Mouse (Mus musculus) frontal cortex, adult (tissue): Measurements from ENCODE around the gene Ncapd3.
A peak's percentile ranks its signal among the peaks of the same experiment; 100 is the strongest.

Source experiments
- ATAC-seq: cut with Nextera tagmentation; 2 replicates; pipeline ENCODE4 v1.9.2; 2017; ENCODE audit warnings: mild to moderate bottlenecking, moderate library complexity, mixed read lengths; ENCODE audit not compliant: low TSS enrichment

The Ncapd3 gene

DNA sequence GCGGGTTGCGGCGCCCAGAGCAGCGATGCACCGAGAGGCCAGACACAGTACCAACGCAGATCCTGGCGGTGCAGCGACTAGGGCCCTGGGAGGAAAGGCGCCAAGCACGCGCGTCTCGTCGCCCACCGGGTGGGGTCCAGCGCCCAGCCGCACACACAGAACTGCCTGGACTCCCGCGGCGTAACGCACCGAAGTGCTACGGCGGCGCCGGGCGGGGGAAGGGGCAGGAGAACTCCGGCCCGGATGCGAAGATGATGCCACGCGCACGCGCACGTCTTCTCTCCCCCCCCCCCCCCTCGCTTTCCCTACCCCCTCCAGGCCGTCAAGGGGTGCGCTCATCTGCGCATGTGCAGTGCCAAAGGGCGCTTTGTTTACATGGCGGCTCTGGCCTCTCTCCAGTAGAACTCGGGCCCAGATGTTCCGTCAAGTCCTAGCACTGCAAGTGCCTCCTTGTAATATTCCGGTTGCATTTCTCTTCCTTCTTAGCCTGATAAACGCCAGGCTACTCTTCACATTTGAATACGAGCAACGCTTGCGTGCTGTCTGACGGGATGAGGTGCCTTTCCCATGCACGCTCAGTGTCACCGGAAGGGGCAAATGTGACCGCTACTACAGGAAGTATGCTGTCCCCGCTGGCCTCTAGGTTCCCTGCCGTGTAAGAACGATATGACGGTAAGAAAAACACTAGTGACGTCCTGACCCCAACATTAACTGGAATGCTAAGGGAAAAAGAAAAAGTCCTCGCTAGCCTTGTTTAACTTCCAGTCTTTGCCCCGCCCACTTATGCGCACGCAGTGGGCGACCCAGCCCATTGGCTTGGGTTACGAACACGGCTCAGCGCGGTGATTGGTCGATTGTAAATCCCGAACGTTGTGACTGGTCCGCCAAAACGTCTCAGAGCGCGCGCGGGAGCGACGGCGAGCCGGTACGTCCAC, at the start of gene Ncapd3, which contains the start of gene Vps26b:
Gene Ncapd3 (plus strand): TSS at position 348 of the 935 bp plus-strand sequence.
Gene Vps26b (minus strand): TSS at position 238 of the 935 bp plus-strand sequence.
- peak; percentile 86 for ATAC-seq

GRCm38 (mm10) chr9:26985090-26985613, 44.8 kb upstream of the Ncapd3 start:
- no peak for ATAC-seq

DNA sequence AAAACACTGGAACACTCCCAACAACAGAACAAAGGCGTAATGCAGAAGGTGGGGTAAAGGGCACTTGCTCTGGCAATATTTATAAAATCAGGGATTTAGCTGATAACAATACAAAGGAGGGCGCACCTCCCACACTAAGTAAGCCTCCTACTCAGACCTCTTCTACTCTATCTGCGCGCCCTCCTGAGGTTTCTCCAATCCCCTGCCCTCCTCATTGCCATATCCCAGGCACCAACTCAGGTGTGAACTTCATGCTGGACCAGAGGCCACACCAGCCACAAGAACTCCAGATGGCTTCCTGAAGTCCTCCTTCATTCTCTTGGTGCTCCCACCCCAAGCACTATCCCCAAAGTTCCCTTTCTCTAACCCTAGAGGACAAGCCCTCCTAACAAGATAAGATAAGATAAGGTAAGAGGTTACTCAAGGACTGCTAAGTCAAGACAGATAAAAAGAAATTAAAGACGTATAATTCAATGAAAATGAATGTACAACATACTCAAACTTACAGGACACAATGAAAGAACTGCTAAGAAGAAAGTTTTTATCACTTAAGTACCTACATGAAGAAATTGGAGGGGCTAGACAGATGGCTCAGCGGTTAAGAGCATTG, 44.2 kb upstream of the Ncapd3 start:
- ATAC-seq, result no peak

GRCm38 (mm10) chr9:26990181-26990580, 39.8 kb upstream of the Ncapd3 start:
- no peak for ATAC-seq

DNA sequence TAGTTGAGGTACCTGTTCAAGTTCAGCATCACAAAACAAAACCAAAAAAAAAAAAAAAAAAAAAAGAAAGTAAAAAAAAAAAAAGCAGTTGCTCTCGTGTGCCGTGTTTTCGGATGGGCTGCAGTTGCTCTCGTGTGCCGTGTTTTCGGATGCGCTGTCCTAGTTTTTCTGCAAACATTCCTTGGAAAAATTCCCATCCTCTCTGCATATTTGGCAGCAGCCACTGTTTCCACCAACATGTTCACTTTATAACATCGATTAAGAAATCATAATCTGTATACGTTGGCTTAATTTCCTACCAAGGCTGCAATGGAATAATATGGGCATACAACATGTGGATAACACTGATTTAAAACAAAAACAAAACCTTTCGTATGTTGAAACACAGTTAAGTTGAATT, 36.9 kb upstream of the Ncapd3 start:
- ATAC-seq, result no peak

GRCm38 (mm10) chr9:26993900-26994299, 36.1 kb upstream of the Ncapd3 start:
- ATAC-seq, result no peak

DNA sequence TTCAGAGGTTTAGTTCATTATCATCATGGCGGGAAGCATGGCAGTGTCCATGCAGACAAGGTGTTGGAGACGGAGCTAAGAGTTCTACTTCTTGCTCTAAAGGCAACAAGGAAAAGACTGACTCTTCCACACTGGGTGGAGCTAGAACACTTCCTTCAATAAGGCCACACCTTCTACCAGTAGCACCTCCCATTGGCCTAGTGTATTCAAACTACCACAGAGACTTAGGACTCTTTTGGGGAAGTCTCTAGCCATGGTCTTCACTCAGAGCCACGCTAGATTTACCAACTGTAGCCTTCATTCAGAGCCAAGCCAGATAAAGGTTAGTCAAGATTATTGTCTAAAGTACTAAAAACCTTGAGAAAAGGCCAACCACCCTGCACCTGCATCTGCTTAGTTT, 32.9 kb upstream of the Ncapd3 start:
- no peak for ATAC-seq

- ATAC-seq, result no peak
Measured at GRCm38 (mm10) chr9:26997501-26997900, 32.5 kb upstream of the Ncapd3 start.

DNA sequence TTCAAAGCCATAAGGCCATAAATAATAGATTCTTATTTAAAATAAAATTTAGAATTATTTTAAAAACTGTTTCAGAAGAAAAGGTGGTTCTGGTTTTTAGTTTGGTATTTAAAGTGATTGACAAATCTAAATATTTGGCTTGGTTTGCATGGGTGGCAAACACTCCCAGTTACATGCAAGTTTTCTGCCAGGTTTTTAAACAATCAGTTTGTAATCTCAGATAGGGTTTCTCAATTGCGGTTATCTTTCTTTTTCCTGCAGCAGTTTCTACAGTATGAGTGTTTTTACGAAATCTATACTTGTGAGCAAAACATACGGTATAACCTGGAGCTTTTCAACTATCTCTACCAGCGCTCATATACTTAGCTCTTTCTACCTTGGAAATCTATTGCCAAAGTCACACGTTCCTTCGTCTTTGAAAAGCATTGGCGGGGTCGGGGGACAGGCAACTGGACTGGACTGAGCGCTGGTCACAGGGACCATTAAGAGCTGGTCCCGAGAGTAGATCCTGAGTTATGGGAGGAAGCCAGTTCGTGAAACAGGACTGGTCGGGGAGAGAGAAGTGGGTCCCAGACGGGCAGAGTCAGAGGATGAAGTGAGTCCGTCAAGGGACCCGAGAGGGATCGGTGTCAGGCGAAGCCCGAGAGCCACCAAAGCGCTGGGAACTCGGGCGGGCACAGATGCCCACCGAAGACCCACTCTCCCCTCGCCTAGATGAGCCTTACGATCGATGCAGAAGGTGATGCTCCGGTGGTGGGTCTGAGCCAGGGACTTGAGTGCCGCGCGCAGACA, 31.1 kb upstream of the Ncapd3 start:
- peak; percentile 54 for ATAC-seq

DNA sequence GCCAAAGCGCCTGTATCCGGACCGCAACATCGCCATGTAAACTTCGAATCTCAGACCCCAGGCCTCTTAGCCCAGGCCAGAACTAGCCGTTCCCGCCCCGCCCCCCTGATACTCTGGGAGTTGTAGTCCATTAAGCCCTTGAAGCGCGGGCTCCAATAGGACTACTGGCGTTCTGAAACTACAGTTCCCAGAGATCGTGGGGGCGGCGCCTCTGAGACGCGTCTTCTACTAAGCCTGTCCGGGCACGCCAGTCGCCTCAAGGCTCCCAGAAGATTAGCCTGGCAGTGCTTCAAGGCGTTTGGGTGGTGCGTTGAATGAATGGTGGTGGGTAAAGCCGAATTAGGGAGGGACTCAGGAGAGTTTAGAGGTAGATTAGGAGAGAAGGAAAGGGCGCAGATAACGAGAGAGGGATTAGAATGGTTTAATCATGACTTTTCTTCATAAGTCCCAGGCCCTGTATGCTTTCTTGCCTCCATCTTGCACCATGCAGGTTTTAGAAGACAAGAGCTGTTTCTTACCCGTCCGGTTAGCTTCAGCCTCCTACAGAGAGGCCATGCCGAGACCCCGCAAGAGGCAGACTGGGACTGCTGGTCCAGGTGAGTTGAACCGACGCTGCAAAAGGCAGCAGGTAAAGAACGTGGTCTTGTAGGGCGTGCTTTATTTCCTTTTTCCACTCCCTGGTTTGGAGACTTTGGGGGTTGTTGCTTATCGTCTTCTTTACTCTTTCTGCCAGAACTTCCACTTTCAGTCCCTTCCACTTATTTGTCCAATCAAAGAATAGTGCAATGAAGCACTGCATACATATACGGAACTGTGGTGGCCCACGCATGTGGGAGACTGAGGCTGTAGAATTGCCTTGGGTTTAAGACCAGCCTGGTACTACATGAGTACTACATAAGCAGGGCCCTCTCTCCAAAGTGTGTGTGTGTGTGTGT, 30.2 kb upstream of the Ncapd3 start, which contains the start of the genes Acad8 and Thyn1:
Gene Acad8 (minus strand): TSS at position 106 of the 935 bp plus-strand sequence.
Gene Thyn1 (plus strand): TSS at position 250 of the 935 bp plus-strand sequence.
- peak; percentile 98 for ATAC-seq

DNA sequence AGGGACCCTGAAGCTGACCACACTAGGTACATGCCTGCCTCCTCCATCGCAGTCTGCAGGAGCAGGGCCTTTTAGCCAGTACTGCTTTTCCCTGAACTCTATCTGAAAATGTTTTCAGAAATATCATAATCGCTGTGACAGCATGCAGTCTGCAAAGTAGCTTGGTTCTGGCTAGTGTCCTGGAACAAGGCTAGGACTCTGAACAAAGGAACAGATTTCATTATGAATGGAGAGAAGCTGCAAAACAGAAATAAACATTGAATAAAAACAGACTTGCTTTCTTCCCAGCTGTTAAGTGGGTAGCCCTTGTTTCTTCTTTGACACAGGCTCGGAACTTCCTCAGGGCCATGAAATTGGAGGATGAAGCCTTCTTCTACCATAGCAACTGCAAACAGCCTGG, 24.7 kb upstream of the Ncapd3 start:
- no peak for ATAC-seq

DNA sequence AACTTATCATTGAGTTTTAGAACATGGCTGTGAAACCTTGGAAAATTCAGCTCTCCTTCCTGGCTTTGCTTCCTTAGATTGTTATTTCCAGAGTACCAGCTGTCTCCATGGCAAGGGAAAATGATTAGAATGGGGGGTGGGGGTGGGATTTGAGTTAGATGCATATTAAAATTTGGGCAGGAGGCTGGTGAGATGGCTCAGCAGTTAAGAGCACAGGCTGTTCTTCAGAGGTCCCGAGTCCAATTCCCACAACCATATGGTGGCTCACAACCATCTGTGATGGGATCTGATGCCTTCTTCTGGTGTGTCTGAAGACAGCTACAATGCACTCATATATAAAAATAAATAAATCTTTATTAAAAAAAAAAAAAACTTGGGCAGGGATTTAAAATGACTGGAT, 24.0 kb upstream of the Ncapd3 start:
- ATAC-seq, result peak; percentile 36

GRCm38 (mm10) chr9:27006866-27007265, 23.1 kb upstream of the Ncapd3 start:
- no peak for ATAC-seq

GRCm38 (mm10) chr9:27009231-27009630, 20.7 kb upstream of the Ncapd3 start:
- no peak for ATAC-seq

DNA sequence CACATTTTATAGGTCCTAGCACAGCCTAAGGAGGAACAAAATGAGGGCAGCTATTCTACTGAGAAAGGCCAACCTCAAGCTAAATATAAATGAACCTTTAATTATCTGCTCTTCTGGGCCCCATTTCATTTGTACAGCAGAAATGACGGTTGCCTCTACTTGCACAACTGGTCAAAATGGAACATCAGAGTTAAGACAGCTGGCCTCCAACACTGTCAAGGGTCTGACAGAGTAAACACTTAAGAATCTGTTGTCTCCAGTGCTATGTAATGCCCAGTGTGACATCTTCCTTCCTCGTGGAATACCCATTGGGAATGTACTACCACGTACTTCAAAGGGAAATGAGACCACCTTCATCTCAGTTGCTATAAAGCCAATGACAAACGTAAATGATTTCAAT, 18.4 kb upstream of the Ncapd3 start:
- ATAC-seq, result no peak

- ATAC-seq, result no peak
Measured at GRCm38 (mm10) chr9:27018961-27019360, 11.0 kb upstream of the Ncapd3 start.

- peak; percentile 38; the same call in 1 of the 2 replicates for ATAC-seq
Measured at GRCm38 (mm10) chr9:27023681-27024080, 6.3 kb upstream of the Ncapd3 start.

DNA sequence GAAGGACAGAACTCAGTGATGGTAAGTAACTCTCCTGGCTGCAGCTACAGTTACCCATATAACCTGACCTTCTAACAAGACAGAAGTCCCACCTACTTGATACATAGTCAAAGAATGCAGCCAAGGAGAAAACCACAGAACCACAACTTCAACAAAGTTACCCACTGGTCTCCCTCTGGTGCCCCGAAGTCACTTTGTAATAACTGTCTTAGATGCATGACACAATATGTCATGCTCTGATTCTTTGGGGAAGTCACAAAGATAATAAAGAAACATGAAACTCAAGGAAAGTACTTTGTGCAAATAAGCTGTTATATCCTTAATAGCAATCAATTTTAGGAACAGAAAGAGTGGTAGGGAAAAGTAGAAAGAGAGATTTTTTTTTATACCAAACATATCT, 3.3 kb upstream of the Ncapd3 start:
- ATAC-seq, result no peak

- ATAC-seq, result peak; percentile 39
Measured at GRCm38 (mm10) chr9:27029022-27029827, 750 bp upstream of the Ncapd3 start.

DNA sequence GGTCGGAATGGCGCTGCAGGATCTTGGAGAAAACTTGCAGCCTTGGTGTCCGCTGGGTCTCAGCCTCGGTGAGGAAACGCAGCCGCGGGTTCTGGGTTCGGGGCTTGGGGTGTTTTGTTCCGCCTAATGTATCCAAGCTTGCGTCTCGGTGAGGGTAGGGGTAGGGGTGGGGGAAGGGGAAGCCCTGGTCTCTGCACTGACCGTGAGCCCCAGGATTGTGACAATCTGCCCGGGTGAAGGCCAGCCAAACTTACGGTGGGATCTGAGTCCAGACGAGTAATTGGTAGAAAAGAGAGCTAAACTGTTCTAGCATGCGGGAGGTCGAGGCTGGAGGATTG, 757 bp downstream of the Ncapd3 start:
- ATAC-seq, result no peak
